In the genomic region with DNA sequence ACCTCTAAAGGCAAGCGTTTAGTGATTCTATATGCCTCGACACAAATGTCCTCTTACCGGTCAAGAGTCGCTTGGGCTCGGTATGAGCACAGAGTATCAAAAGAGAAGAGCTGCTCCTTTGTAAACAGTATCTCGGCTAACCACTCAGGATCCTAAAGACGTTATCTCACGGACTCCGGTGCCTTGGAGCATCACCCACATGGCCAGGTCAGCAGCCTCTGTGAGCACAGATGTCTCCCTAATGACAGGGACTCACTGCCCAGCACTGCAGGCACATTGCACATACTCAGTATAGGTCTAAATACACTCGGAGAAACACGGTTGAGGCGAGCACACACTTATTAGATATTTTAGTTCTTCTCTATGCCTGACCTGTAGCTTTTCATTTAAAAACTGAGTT, we compare ENCODE assay signal across 25 mouse cellular contexts.
"Had no signal": no experiment of that assay in that cellular context is flagged by ENCODE, and none has a peak within 500 bp of the region (broad histone marks: within the 10 kb centered on the region; RNA-seq: fewer than 3 reads in every experiment).

No protein-coding gene starts in this region.

- H3K27me3 ChIP-seq: heart, embryonic 13.5 days; heart, embryonic 15.5 days; hindbrain, embryonic 13.5 days; hindbrain, embryonic 15.5 days; kidney, embryonic 15.5 days; limb, embryonic 13.5 days; limb, embryonic 15.5 days had no signal

- ATAC-seq: intestine, embryonic 16.5 days; liver, embryonic 12.5 days had no signal

- H3K27ac ChIP-seq: heart, adult 2 months; heart, embryonic 13.5 days; heart, embryonic 15.5 days; hindbrain, embryonic 13.5 days; hindbrain, embryonic 15.5 days; hindbrain, postnatal 0 days; kidney, embryonic 15.5 days; kidney, postnatal 0 days; limb, embryonic 13.5 days; limb, embryonic 15.5 days; liver, embryonic 12.5 days; liver, embryonic 14.5 days had no signal

- DNase-seq: gastrocnemius, postnatal 14 days; gastrocnemius, postnatal 36 days; heart, adult 11 months; heart, adult 2 months; heart, postnatal 14 days; heart, postnatal 36 days; kidney, adult 11 months; kidney, adult 2 months; kidney, adult 9 months; kidney, postnatal 14 days; kidney, postnatal 36 days; layer of hippocampus, adult 9-11 months; layer of hippocampus, postnatal 36 days had no signal

- H3K4me3 ChIP-seq: heart, adult 2 months; heart, embryonic 13.5 days; heart, embryonic 15.5 days; hindbrain, embryonic 13.5 days; hindbrain, embryonic 15.5 days; kidney, embryonic 15.5 days; limb, embryonic 13.5 days; limb, embryonic 15.5 days; liver, embryonic 12.5 days had no signal
